Mouse (Mus musculus) midbrain, embryonic 14.5 days (tissue): ENCODE data around the gene Gm21958. TPM values are rescaled to one million over a fixed set of nuclear protein-coding genes. Genes with fewer than 3 reads are reported as not detected.

Experiments used
- ATAC-seq: fragments of 200-750 bp; cut with Nextera tagmentation; 2 replicates; pipeline ENCODE4 v1.8.0; 2017; ENCODE audit warnings: moderate number of reproducible peaks, moderate library complexity; ENCODE audit not compliant: low FRiP score, low TSS enrichment
- DNase-seq: peaks from one replicate; pipeline ENCODE4 v3.0.0-alpha.2; 2015
- H3K27ac ChIP-seq: fragments of 300-500 bp; sonication (generic); replicated peaks from 2 replicates; pipeline ENCODE4 v1.5.1; 2014; ENCODE audit warnings: mild to moderate bottlenecking, low read depth, low read length, moderate library complexity
- H3K27me3 ChIP-seq: fragments of 300-500 bp; sonication (generic); 2 replicates; pipeline ENCODE4 v1.6.1; 2014; ENCODE audit warnings: low read length, control low read depth, mixed read lengths; ENCODE audit not compliant: control insufficient read depth, insufficient read depth
- H3K36me3 ChIP-seq: fragments of 300-500 bp; sonication (generic); 2 replicates; pipeline ENCODE4 v1.6.1; 2014; ENCODE audit warnings: low read length, control low read depth; ENCODE audit not compliant: control insufficient read depth, insufficient read depth
- H3K4me1 ChIP-seq: fragments of 300-500 bp; sonication (generic); 2 replicates; pipeline ENCODE4 v1.6.1; 2014; ENCODE audit warnings: mild to moderate bottlenecking, antibody characterized with exemption, low read length, control low read depth; ENCODE audit not compliant: control insufficient read depth, insufficient read depth
- H3K4me2 ChIP-seq: fragments of 300-500 bp; sonication (generic); 2 replicates; pipeline ENCODE4 v1.6.1; 2014; ENCODE audit warnings: mild to moderate bottlenecking, low read length, moderate library complexity
- H3K4me3 ChIP-seq: fragments of 300-500 bp; sonication (generic); replicated peaks from 2 replicates; pipeline ENCODE4 v1.5.1; 2014; ENCODE audit warnings: low read depth, low read length
- H3K9ac ChIP-seq: fragments of 300-500 bp; sonication (generic); replicated peaks from 2 replicates; pipeline ENCODE4 v1.6.1; 2014; ENCODE audit warnings: mild to moderate bottlenecking, low read length, moderate library complexity
- H3K9me3 ChIP-seq: fragments of 300-500 bp; sonication (generic); 2 replicates; pipeline ENCODE4 v1.6.1; 2016; ENCODE audit warnings: low read length, control low read depth, mixed read lengths; ENCODE audit not compliant: control insufficient read depth
- WGBS: fragments of 180-500 bp; shearing (Covaris S2); extraction: QIAGEN DNeasy Blood & Tissue Kit; methylation state at CpG from one replicate; pipeline ENCODE4 v1.1.7; 2014; 5-methylcytosine and 5-hydroxymethylcytosine counted together
- polyA plus RNA-seq: library from polyadenylated mRNA; unstranded; fragments of >200 nt; fragmentation: Nextera tagmentation; extraction: Ambion mirVana; gene quantifications from 2 replicates; pipeline ENCODE4 v1.2.1, GENCODE M21; 2014

Gm21958 gene
- polyA plus RNA-seq, 1 experiment from 2014 or later = 1.1 TPM

- ATAC-seq (no peak), DNase-seq (no peak)
- Histone ChIP-seq H3K4me3 (no peak overlapping the region), H3K9me3 (no peaks in the 10 kb centered on the region), H3K4me1 (no peaks in the 10 kb centered on the region), H3K27ac (no peak overlapping the region), H3K27me3 (no peaks in the 10 kb centered on the region), H3K36me3 (peaks cover 71% of the 10 kb centered on the region), H3K9ac (no peak overlapping the region), H3K4me2 (no peak overlapping the region)
- 92% methylated on average over 5 of the region's 5 CpGs for WGBS
These were observed 14.3 kb downstream of the Gm21958 start for GRCm38 (mm10) chr3:54699759-54700301.

GRCm38 (mm10) chr3:54693056-54693415 lies 21.1 kb downstream of the Gm21958 start:
- WGBS = under 1% methylated on average over 8 of the region's 8 CpGs
- no peak for ATAC-seq

GRCm38 (mm10) chr3:54692202-54693055 lies 21.7 kb downstream of the Gm21958 start, which contains the start of gene Supt20:
Gene Supt20 (plus strand): TSS chr3:54692807.
- Histone ChIP-seq H3K9ac (peak within 1 kb of the TSS; percentile 59), H3K4me2 (peak within 1 kb of the TSS; percentile 76), H3K36me3 (peaks cover 18% of the 10 kb centered on the region), H3K4me3 (peak within 1 kb of the TSS; percentile 70), H3K4me1 (0 out of 2 replicates have a peak, but pooled peaks cover 2% of the 10 kb centered on the region), H3K27ac (peak within 1 kb of the TSS; percentile 70), H3K9me3 (no peaks in the 10 kb centered on the region), H3K27me3 (no peaks in the 10 kb centered on the region)
- peak; percentile 96 for DNase-seq
- ATAC-seq = peak; percentile 99
- 2% methylated on average over 65 of the region's 65 CpGs for WGBS

More at GRCm38 (mm10) chr3:54693056-54693415, 21.1 kb downstream of the Gm21958 start:
- DNase-seq = no peak
- Histone ChIP-seq H3K9me3 (no peaks in the 10 kb centered on the region), H3K4me3 (peak overlapping the region; percentile 70), H3K9ac (peak overlapping the region; percentile 59), H3K4me2 (peak overlapping the region; percentile 75), H3K4me1 (0 out of 2 replicates have a peak, but pooled peaks cover 2% of the 10 kb centered on the region), H3K27ac (peak overlapping the region; percentile 70), H3K27me3 (no peaks in the 10 kb centered on the region), H3K36me3 (peaks cover 21% of the 10 kb centered on the region)

- Histone ChIP-seq H3K27me3 (no peaks in the 10 kb centered on the region), H3K4me1 (0 out of 2 replicates have a peak, but pooled peaks cover 2% of the 10 kb centered on the region), H3K27ac (no peak overlapping the region), H3K4me2 (no peak overlapping the region), H3K9me3 (no peaks in the 10 kb centered on the region), H3K4me3 (no peak overlapping the region), H3K9ac (no peak overlapping the region), H3K36me3 (no peaks in the 10 kb centered on the region)
- 53% methylated on average over 2 of the region's 2 CpGs for whole genome bisulfite sequencing
- ATAC-seq = no peak
- peak; percentile 73 for DNase-seq
These were observed 25.1 kb downstream of the Gm21958 start for GRCm38 (mm10) chr3:54689091-54689490.

- Histone ChIP-seq H3K9ac (no peak overlapping the region), H3K9me3 (no peaks in the 10 kb centered on the region), H3K36me3 (no peaks in the 10 kb centered on the region), H3K4me3 (no peak overlapping the region), H3K27ac (no peak overlapping the region), H3K27me3 (no peaks in the 10 kb centered on the region), H3K4me1 (0 out of 2 replicates have a peak, but pooled peaks cover 2% of the 10 kb centered on the region), H3K4me2 (no peak overlapping the region)
- 77% methylated on average over 2 of the region's 2 CpGs for WGBS
- ATAC-seq (no peak), DNase-seq (no peak)
These were observed 26.9 kb downstream of the Gm21958 start for GRCm38 (mm10) chr3:54687245-54687644.

DNA sequence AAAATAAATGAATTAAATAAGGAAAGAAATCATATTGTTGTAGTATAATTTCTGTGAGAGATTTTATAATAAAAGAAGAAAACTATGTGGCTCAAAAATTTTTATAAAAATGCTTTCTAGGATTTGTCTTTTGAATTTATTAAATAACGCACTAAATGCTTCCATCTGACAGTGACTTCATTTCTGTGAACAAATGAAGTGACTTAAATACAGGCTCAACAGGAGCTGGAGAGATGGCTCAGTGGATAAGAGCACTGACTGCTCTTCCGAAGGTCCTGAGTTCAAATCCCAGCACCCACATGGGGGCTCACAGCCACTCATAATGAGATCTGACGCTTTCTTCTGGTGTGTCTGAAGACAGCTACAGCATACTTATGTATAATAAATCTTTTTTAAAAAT lies 29.0 kb downstream of the Gm21958 start:
- ATAC-seq = no peak
- WGBS = 94% methylated on average over 3 of the region's 3 CpGs
- no peaks in the 10 kb centered on the region for H3K4me1 ChIP-seq

GRCm38 (mm10) chr3:54681310-54682204 lies 32.6 kb downstream of the Gm21958 start:
- Histone ChIP-seq H3K27me3 (no peaks in the 10 kb centered on the region), H3K9ac (no peak overlapping the region), H3K36me3 (no peaks in the 10 kb centered on the region), H3K27ac (no peak overlapping the region), H3K4me1 (no peaks in the 10 kb centered on the region), H3K4me3 (no peak overlapping the region), H3K9me3 (no peaks in the 10 kb centered on the region), H3K4me2 (no peak overlapping the region)
- DNase-seq (no peak), ATAC-seq (no peak)
- 80% methylated on average over 6 of the region's 6 CpGs for WGBS

More for the DNA sequence above, 29.0 kb downstream of the Gm21958 start:
- Histone ChIP-seq H3K27ac (no peak overlapping the region), H3K4me2 (no peak overlapping the region), H3K27me3 (no peaks in the 10 kb centered on the region), H3K9me3 (no peaks in the 10 kb centered on the region), H3K4me3 (no peak overlapping the region), H3K9ac (no peak overlapping the region), H3K36me3 (no peaks in the 10 kb centered on the region)
- no peak for DNase-seq

GRCm38 (mm10) chr3:54676818-54677217 lies 37.3 kb downstream of the Gm21958 start:
- H3K4me2 ChIP-seq = no peak overlapping the region
- H3K27ac ChIP-seq = no peak overlapping the region
- ATAC-seq (no peak), DNase-seq (no peak)
- no peak overlapping the region for H3K4me3 ChIP-seq
- no peaks in the 10 kb centered on the region for H3K4me1 ChIP-seq
- H3K27me3 ChIP-seq = no peaks in the 10 kb centered on the region
- H3K36me3 ChIP-seq = no peaks in the 10 kb centered on the region
- H3K9me3 ChIP-seq = no peaks in the 10 kb centered on the region
- WGBS = 83% methylated on average over 2 of the region's 2 CpGs
- H3K9ac ChIP-seq = no peak overlapping the region
